Mouse (Mus musculus) left cerebral cortex, adult 9 months (tissue): ENCODE results near the gene Fopnl.

Experiments used
- DNase-seq, 2 experiments: peaks; one replicate each; pipeline ENCODE4 v3.0.0; 2022; ENCODE audit warnings: low spot score in 2 of 2

The Fopnl gene

GRCm38 (mm10) chr16:14307373-14307772 is 9.8 kb downstream of the Fopnl start:
- no peak for DNase-seq

- no peak for DNase-seq
These were observed 10.8 kb downstream of the Fopnl start for GRCm38 (mm10) chr16:14306451-14306850.

DNA sequence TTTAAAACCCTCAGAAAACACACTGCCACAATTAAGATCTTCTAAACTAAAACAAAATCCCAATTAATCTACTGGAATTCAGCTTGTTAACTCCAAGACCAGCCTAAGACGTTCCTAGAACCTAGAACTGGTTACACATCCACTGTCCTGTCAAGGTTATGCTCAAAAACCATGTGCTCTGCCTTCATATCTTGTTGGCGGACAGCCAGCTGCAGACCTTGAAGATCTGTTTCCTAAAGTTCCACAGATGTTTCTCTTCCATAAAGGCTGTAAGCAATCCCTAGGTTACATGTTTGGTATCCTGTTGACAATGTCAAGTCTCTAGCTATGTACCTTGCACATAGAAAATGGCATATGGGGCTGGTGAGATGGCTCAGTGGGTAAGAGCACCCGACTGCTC is 12.4 kb downstream of the Fopnl start:
- DNase-seq: no peak

DNA sequence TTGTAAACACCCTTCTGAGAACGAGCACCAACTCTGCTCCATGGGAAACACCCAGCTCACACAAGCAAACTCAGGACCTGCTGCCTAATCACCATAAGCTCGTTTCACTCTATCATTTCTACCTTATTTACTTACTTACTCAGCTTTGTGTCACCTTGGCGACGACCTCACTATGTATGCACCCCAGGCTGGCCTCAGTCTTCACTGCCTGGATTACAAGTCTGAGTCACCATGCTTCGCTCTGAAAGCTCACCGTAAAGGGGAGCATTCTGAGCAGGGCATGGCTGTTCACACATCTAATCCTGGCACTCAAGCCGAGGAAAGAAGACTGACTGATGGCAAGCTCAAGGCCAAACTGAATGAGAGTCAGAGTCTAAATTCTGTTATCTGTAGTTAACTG is 13.5 kb downstream of the Fopnl start:
- DNase-seq: no peak

- DNase-seq: no peak
These were observed 14.1 kb downstream of the Fopnl start for GRCm38 (mm10) chr16:14303148-14303547.

GRCm38 (mm10) chr16:14298461-14298860 is 18.7 kb downstream of the Fopnl start:
- no peak for DNase-seq

DNA sequence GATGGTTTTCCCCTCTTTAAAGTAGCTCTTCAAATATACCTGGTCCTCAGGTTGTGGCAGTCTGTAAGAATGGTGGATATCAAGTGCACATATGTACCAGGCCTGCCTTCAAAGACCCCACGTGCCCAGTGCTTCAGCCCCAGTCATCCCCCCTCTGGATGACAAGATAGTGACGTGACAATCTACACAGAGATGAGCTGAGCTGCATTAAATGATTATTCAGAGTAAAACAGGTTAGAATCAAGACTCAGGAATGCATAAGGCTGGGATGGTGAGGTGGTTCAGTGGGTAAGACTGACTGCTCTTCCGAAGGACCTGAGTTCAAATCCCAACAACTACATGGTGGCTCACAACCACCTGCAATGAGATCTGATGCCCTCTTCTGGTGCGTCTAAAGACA is 19.5 kb downstream of the Fopnl start:
- DNase-seq: no peak

GRCm38 (mm10) chr16:14297137-14297536 is 20.1 kb downstream of the Fopnl start:
- DNase-seq: no peak

GRCm38 (mm10) chr16:14296544-14297124 is 20.6 kb downstream of the Fopnl start:
- DNase-seq: no peak

DNA sequence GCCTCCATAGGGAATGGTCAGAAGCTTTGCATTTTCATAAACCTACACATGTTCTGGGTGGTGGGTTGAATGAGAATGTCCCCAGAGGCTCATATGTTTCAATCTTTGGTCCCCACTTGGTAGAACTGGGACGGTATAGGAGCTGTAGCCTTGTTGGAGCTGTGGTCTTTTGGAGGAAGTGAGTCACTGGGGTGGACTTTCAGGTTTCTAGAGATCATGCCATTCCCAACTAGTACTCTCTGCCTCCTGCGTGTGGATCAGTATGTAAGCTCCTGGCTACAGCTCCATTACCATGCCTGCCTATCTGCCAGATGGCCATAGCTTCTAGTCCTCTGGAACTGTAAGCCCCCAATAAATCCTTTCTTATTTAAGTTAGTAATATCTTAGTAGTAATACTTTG is 21.9 kb downstream of the Fopnl start:
- DNase-seq: no peak

GRCm38 (mm10) chr16:14292205-14293199 is 24.7 kb downstream of the Fopnl start:
- no peak for DNase-seq

DNA sequence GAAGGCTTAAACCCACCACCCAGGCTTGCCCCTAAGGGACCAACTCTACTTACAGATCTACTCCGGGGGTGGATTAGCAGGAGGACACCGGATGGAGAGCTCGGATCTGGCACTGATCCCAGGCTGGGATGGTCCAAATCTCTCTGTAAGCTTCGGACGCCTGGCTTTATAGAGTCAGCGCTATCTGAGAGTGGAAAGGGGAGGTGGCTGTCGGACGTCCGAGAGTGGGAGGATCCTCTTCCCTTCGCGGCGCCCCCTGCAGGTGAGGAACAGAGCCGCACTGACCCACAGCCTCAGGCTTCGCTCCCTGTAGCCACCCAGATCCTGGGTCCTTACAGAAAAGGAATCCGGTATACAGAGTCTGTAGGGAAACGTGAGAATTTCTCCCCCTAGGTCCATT is 26.0 kb downstream of the Fopnl start, which contains the start of gene Myh11:
Gene Myh11 (minus strand): TSS at position 150 of the 400 bp plus-strand sequence.
- peak in 1 of 2 experiments; percentile 21 for DNase-seq

GRCm38 (mm10) chr16:14272374-14272965 is 44.7 kb downstream of the Fopnl start:
- no peak for DNase-seq

- no peak for DNase-seq
These were observed 51.8 kb downstream of the Fopnl start for GRCm38 (mm10) chr16:14265203-14265920.

DNA sequence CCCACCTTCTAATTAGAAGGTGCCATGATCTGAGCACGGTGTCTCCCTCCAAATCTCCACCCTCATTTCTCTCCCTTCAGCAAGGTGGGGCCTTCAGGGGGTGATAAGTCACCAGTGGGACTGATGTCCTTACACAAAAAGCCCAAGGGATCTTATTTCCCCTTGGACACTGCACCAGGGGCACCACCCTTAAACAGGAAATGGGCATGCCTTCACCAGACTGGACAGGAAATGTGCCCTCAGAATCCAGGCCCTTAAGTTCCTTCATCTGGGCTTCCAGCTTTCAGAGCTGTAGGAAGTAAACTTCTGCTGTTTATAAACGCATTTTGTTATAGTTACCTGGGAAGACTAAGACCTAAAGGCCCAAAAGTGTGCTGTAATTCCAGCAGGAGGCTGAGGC is 52.7 kb downstream of the Fopnl start:
- no peak for DNase-seq

DNA sequence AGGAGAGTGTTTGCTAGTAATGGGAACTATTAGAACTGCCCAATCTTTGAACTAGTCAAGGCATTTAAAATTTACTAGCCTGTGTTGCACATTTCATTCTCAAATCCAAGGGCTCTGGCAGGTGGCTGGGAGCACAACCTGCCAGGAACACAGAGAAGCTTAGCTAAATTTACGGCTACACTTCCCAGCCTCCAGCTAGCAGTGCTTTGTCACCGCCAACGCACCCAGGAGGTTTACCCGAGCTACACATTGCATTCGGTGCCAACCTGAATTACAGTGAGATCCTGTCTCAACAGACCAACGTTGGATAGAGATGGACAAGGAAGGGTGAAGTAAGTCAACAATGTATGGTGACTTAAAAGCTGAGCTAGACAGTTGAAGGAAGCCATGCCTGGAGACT is 54.0 kb downstream of the Fopnl start:
- no peak for DNase-seq

DNA sequence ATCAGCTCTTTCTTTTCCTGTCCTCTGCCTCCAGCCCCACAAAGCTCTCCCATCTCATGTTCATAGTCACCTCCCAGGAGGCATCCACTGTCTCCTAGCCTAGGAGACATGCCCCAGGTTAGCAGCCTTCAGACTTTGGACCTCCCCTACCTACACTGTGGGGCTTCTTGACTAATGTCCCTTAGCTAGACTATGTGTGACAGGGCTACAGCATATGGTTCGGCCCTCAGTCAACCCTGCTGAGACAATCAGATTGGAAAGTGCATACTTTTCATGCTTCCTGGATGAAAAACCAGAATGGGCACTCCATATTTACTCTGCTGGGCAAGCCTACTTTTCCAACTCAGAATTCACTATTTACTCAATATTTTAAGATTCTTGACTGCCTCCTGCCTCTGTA is 54.8 kb downstream of the Fopnl start:
- no peak for DNase-seq

DNA sequence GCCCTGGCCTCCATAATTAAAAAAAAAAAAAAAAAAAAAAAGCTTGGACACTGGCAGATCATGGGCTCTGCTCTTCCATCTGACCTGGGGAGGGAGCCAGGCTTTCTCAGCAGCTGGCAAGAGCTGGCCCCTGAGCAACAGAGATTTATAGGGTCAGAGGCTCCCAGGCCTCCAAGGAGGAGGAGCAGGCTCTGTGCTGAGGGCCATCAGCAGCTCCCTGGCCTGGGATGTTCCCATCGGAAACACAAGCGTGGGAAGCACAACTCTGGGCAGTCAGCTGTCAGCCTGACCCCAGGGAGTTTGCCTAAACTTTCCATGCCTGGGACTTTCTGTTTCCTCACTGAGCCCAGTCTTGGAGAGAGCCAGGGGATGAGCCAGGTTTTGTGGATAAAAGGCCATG is 58.3 kb downstream of the Fopnl start:
- no peak for DNase-seq

DNA sequence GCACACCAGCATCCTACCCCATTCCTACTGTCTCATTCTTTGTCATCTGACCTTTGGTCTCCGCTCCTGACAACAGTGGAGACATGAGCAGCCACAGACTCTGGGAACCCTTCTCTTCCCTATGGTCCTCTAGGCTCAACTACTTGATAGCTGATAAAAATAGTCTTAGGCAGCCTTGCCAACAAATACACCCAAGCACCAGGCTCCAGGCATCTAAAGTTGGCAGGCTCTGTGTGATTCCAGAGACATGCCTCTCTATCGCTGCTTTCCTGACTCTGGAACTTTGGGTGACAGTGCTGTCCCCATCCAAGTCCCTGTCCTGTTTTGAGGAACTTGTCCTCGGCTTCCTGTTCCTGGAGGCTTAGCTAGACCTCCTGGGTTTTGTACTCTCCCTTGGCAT is 63.6 kb downstream of the Fopnl start:
- DNase-seq: no peak

GRCm38 (mm10) chr16:14252877-14253276 is 64.3 kb downstream of the Fopnl start:
- no peak for DNase-seq

DNA sequence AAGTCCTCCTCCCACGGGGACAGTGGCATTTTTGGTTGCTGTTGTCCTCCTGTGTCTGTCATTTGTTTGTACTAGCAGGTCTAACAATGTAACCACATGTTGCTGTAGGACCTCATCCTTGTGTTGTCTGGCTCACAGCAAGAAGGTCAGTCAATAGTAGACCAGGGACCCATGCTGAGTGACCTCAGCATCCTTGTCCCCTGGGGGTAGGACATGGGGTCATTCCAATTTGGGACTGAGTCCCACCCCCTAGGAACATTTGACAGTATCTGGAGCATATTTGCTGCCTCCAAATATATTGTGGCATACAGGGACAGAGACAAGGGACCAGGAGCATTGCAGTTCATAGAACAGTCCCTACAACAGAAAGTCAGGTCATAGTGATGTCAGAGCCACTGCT is 67.3 kb downstream of the Fopnl start:
- DNase-seq: no peak
